Mouse (Mus musculus) olfactory bulb, adult 2 months (tissue): ENCODE results near the gene Fam118b.

Experiments used
- CTCF ChIP-seq: fragments of 200-500 bp; IDR thresholded peaks from 2 replicates; pipeline ENCODE4 v1.5.1; 2012; ENCODE audit warnings: low read depth, mild to moderate bottlenecking, low read length, moderate library complexity; ENCODE audit not compliant: insufficient read depth
- POLR2A ChIP-seq: fragments of 200-500 bp; IDR thresholded peaks from 2 replicates; pipeline ENCODE4 v1.6.1; 2012; ENCODE audit warnings: mild to moderate bottlenecking, low read depth, low read length, moderate library complexity; ENCODE audit not compliant: insufficient read depth

GRCm38 (mm10) chr9:35277855-35278365, 10.3 kb upstream of the Fam118b start:
- TF ChIP-seq CTCF (no peak), POLR2A (no peak)
